Mouse (Mus musculus) CH12.LX (cell line): ENCODE data around the gene Psmc1.

Source experiments
- CTCF ChIP-seq, 2 experiments: IDR thresholded peaks in 1 of 2; conservative IDR thresholded peaks in 1 of 2; 2 replicates each; pipeline ENCODE4 v1.5.1; 2011 to 2012; ENCODE audit warnings: low read depth in 2 of 2, low read length in 2 of 2, improper control_type of control experiment in 1 of 2, inconsistent platforms in 1 of 2, mild to moderate bottlenecking in 1 of 2, moderate library complexity in 1 of 2
- E2F4 ChIP-seq: IDR thresholded peaks from 2 replicates; pipeline ENCODE4 v1.6.1; 2011; ENCODE audit warnings: low read depth, low read length, improper control_type of control experiment; ENCODE audit not compliant: insufficient replicate concordance
- POLR2A ChIP-seq: IDR thresholded peaks from 2 replicates; pipeline ENCODE4 v1.6.1; 2011; ENCODE audit warnings: low read depth, mild to moderate bottlenecking, improper control_type of control experiment, low read length
- SIN3A ChIP-seq: IDR thresholded peaks from 2 replicates; pipeline ENCODE4 v1.6.1; 2012; ENCODE audit warnings: low read length, improper control_type of control experiment, inconsistent platforms
- SMC3 ChIP-seq: IDR thresholded peaks from 2 replicates; pipeline ENCODE4 v1.6.1; 2011; ENCODE audit warnings: low read depth, low read length, improper control_type of control experiment
- USF2 ChIP-seq: conservative IDR thresholded peaks from 2 replicates; pipeline ENCODE4 v1.6.1; 2011; ENCODE audit warnings: low read depth, low read length, improper control_type of control experiment
- ZKSCAN1 ChIP-seq: IDR thresholded peaks from 2 replicates; pipeline ENCODE4 v1.6.1; 2012; ENCODE audit warnings: low read depth, inconsistent platforms, low read length, improper control_type of control experiment, borderline replicate concordance

DNA sequence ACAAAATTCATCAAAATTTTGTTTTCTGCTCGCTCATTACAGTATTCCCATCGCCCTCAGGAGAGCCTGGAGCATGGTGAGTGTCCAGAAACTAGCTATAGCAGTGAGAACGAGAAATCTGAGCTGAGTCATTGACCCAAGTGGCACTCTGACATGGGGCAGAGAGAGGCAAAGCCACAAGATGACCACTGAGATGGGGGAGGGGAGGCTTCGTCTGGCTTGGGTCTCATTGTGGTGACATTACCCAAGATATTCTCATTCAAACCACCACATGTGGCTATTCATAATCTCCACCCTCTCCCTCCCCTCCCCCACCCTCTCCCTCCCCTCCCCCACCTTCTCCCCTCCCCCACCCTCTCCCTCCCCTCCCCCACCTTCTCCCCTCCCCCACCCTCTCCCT, 2.5 kb upstream of the Psmc1 start:
- no peak for TF ChIP-seq USF2
- TF ChIP-seq POLR2A = no peak
- no peak for TF ChIP-seq CTCF (conservative IDR thresholded peaks at IDR 0.05 in 1 of 2, IDR thresholded peaks at IDR 0.05 in 1 of 2; ENCODE audit: low read depth in 2 of 2, low read length in 2 of 2)
- TF ChIP-seq E2F4 = no peak
- TF ChIP-seq SIN3A = no peak
- no peak for TF ChIP-seq SMC3
- TF ChIP-seq ZKSCAN1 = no peak
